Mouse (Mus musculus) central nervous system, embryonic 18 days (tissue): ENCODE results near the gene Pgr15l. TPM values are rescaled to one million over a fixed set of nuclear protein-coding genes. Genes with fewer than 3 reads are reported as not detected.

ENCODE experiments used
- polyA plus RNA-seq: library from polyadenylated mRNA; depleted of rRNA; stranded (reverse); fragments of >200 nt; gene quantifications from 2 replicates; pipeline ENCODE4 v1.2.3, GENCODE M21; 2012; rRNA removed

Pgr15l gene
- 0.32 and 0.38 TPM in 2 replicates for polyA plus RNA-seq

DNA sequence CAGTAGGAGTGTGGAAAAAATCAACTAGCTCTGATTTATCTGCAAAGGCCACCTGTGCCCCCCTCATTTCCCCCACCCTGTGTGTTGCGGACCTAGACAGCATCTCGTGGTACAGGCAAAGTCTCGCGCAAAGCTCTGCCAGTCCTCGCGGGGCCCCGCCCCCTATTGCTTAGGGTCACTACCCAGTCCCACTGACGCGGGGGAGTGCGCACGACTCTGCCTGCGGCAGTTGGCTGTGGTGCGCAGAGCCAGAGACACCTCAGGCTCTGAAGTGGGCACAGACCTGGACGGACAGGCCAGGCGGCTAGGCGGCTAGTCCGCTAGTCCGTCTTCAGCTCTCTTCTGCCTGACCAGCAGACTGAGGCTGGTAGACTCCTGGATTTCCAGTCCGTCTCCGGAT is at the start of gene Pgr15l:
Pgr15l (plus strand) TSS at position 228 of the 400 bp plus-strand sequence.

